Mouse (Mus musculus): ENCODE measurements around the gene Atp6v0e2.

DNA sequence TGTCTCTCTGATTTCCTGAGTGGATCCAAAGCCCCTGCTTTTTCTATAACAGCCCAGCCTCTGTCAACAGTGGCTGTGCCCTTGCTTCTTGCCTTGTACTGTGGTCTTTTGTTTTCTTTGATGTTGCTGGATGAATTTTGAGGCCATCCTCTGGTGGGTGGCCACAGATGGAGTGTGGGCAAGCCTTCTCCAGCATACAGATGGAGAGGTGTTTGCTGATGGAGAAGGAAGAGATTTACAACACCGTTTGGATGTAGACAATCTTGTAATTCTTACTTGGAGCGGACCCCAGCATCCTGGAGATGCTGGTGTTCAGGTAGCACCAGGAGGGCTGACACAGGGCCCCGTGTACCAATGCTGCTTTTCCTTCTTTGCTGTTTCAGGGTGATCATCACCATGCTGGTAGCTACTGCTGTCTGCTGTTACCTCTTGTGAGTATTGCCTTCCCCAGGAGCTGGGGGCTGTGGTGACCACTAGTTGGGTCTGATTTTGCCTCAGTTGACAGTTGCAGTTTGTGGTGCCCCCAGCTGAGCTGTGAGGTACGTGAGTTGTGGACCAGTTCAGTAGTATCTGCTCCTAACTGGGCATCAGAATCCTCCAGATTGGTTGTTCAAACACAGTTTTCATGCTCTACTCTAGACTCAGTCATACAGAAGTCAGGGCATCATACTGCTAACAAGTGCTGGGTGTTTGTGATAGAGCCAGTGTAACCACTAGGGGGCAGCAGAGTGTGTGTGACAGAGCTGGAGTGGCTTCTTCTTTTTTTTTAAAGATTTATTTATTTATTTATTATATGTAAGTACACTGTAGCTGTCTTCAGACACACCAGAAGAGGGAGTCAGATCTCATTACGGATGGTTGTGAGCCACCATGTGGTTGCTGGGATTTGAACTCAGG lies 1.7 kb downstream of the Atp6v0e2 start:
- TF ChIP-seq POLR2A (IDR thresholded peaks at IDR 0.05; ENCODE audit: borderline replicate concordance, insufficient read depth, low read length) (no peak), CTCF (IDR thresholded peaks at IDR 0.05; ENCODE audit: borderline replicate concordance, insufficient read depth, low read depth, low read length) (peak; percentile 68)

Measured in cerebellum, adult 2 months (tissue).